Mouse (Mus musculus) lung, postnatal 0 days (tissue): ENCODE results near the gene Tpst1.

Experiments
- CTCF ChIP-seq: IDR thresholded peaks from 2 replicates; pipeline ENCODE4 v1.5.1; 2016; ENCODE audit warnings: antibody characterized with exemption, mild to moderate bottlenecking
- EP300 ChIP-seq: IDR thresholded peaks from 2 replicates; pipeline ENCODE4 v1.6.1; 2016; ENCODE audit warnings: antibody characterized with exemption, mild to moderate bottlenecking, control low read depth

GRCm38 (mm10) chr5:130112653-130113052 is 39.5 kb downstream of the Tpst1 start:
- no peak for TF ChIP-seq CTCF
- TF ChIP-seq EP300 = no peak
